Mouse (Mus musculus): ENCODE measurements at regions not wholly inside any gene's neighbourhood (a gene's known extent, or its start where the extent isn't known, plus 50 kb on each side); places are given as distances from the start of the nearest gene placed in this dataset.

GRCm38 (mm10) chr11:35003956-35004355, 117.1 kb upstream of the Slit3 start:
- ATAC-seq (replicated peaks; ENCODE audit: insufficient number of reproducible peaks, low FRiP score, low TSS enrichment, low read depth) = no peak
- Histone ChIP-seq H3K9me3 (replicated peaks; ENCODE audit: control insufficient read depth, low read length) (no peaks in the 10 kb centered on the region), H3K27me3 (ENCODE audit: control insufficient read depth, insufficient read depth, low read length) (no peaks in the 10 kb centered on the region; the same call in 1 of the 2 replicates), H3K4me2 (ENCODE audit: low read depth, low read length) (no peak overlapping the region), H3K9ac (replicated peaks; ENCODE audit: low read length) (no peak overlapping the region), H3K4me3 (ENCODE audit: low read depth, low read length) (no peak overlapping the region), H3K4me1 (ENCODE audit: control insufficient read depth, insufficient read depth, low read length) (peaks cover 2% of the 10 kb centered on the region; the same call in 1 of the 2 replicates), H3K36me3 (replicated peaks; ENCODE audit: control insufficient read depth, insufficient read depth, low read depth, low read length) (no peaks in the 10 kb centered on the region), H3K27ac (replicated peaks; ENCODE audit: low read depth, low read length) (no peak overlapping the region)
- WGBS = 30% methylated on average over 3 of the region's 3 CpGs
- no peak for DNase-seq (ENCODE audit: low spot score)

DNA sequence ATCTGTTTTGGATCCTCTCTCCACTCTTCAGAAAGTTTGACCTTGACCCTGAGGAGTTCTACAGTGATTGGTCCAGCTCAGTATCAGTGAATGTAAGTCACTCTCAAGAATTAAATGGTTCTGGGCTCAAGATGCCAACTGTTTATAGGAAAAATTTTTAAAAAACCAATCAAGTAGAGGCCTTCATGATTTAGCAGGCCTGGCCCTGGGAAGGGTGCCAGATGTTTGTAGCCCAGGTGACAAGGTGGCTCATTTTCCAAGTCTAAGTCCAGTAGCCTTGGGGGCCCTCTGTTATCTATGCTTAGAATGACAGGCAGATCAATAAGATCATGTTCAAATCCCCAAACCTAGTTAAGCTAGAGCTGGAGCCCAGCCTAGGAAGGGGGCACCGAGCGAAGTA, 123.1 kb upstream of the Slit3 start:
- 94% methylated on average over 2 of the region's 2 CpGs for WGBS
- H3K36me3 ChIP-seq (replicated peaks; ENCODE audit: control insufficient read depth, insufficient read depth, low read depth, low read length) = no peaks in the 10 kb centered on the region
- DNase-seq (ENCODE audit: low spot score) (no peak), ATAC-seq (replicated peaks; ENCODE audit: insufficient number of reproducible peaks, low FRiP score, low TSS enrichment, low read depth) (no peak)
- H3K9me3 ChIP-seq (replicated peaks; ENCODE audit: control insufficient read depth, low read length) = no peaks in the 10 kb centered on the region
- no peak overlapping the region for H3K4me3 ChIP-seq (ENCODE audit: low read depth, low read length)
- H3K27me3 ChIP-seq (ENCODE audit: control insufficient read depth, insufficient read depth, low read length) = no peaks in the 10 kb centered on the region
- H3K9ac ChIP-seq (replicated peaks; ENCODE audit: low read length) = no peak overlapping the region
- H3K27ac ChIP-seq (replicated peaks; ENCODE audit: low read depth, low read length) = no peak overlapping the region
- no peak overlapping the region for H3K4me2 ChIP-seq (ENCODE audit: low read depth, low read length)
- no peaks in the 10 kb centered on the region for H3K4me1 ChIP-seq (ENCODE audit: control insufficient read depth, insufficient read depth, low read length)

DNA sequence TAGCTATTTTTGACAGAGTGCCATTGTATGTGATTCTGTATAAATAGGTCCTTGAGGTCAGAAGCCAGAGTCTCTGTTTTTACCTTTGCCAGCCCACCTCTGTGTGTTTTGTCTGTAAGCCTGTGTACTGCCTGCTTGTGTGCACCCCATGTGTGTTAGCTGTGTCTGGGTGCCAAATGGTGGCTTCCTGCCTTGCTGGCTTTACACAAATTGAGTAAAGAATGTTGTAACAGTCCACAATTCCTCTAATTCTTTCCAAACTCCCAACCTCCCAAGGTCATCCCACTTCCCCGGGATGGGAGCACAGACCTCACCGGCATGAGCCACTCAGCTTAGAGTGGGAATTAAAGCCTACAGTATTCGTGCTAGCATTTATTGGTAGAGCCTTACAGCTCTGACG, 125.5 kb upstream of the Slit3 start:
- no peak overlapping the region for H3K27ac ChIP-seq (replicated peaks; ENCODE audit: low read depth, low read length)
- no peaks in the 10 kb centered on the region for H3K36me3 ChIP-seq (replicated peaks; ENCODE audit: control insufficient read depth, insufficient read depth, low read depth, low read length)
- no peak for ATAC-seq (replicated peaks; ENCODE audit: insufficient number of reproducible peaks, low FRiP score, low TSS enrichment, low read depth)
- no peaks in the 10 kb centered on the region for H3K27me3 ChIP-seq (ENCODE audit: control insufficient read depth, insufficient read depth, low read length)
- H3K4me3 ChIP-seq (ENCODE audit: low read depth, low read length) = no peak overlapping the region
- WGBS = 78% methylated on average over 4 of the region's 4 CpGs
- no peaks in the 10 kb centered on the region for H3K4me1 ChIP-seq (ENCODE audit: control insufficient read depth, insufficient read depth, low read length)
- no peak for DNase-seq (ENCODE audit: low spot score)
- H3K4me2 ChIP-seq (ENCODE audit: low read depth, low read length) = no peak overlapping the region
- no peak overlapping the region for H3K9ac ChIP-seq (replicated peaks; ENCODE audit: low read length)
- H3K9me3 ChIP-seq (replicated peaks; ENCODE audit: control insufficient read depth, low read length) = no peaks in the 10 kb centered on the region

GRCm38 (mm10) chr11:34982775-34983457, 138.1 kb upstream of the Slit3 start:
- DNase-seq (ENCODE audit: low spot score) (peak; percentile 38), ATAC-seq (replicated peaks; ENCODE audit: insufficient number of reproducible peaks, low FRiP score, low TSS enrichment, low read depth) (no peak)
- H3K4me2 ChIP-seq (ENCODE audit: low read depth, low read length) = no peak overlapping the region

DNA sequence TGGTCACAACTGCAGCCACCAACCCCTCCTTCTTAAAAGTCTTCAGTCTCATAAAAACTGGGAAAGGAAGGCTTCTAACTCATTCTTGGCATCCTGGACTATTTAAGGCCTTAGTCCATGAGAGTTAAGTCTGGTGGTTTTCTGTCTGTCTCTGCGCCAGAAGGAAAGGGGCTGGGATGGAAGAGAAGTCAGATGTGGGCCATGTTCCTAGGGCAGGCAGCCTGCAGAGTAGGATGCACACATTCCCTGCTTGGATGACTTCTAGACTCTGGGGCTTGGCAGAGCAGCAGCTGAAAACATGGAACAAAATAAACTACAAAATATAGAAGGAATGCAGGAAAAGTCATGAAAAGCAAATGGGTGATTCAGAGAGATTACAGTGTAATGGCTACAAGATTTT, 140.8 kb upstream of the Slit3 start:
- no peaks in the 10 kb centered on the region for H3K36me3 ChIP-seq (replicated peaks; ENCODE audit: control insufficient read depth, insufficient read depth, low read depth, low read length)
- 83% methylated on average over 1 of the region's 1 CpGs for WGBS
- H3K9ac ChIP-seq (replicated peaks; ENCODE audit: low read length) = no peak overlapping the region
- H3K4me1 ChIP-seq (ENCODE audit: control insufficient read depth, insufficient read depth, low read length) = no peaks in the 10 kb centered on the region
- ATAC-seq (replicated peaks; ENCODE audit: insufficient number of reproducible peaks, low FRiP score, low TSS enrichment, low read depth) (no peak), DNase-seq (ENCODE audit: low spot score) (no peak)
- H3K4me3 ChIP-seq (ENCODE audit: low read depth, low read length) = no peak overlapping the region
- H3K27ac ChIP-seq (replicated peaks; ENCODE audit: low read depth, low read length) = no peak overlapping the region
- no peaks in the 10 kb centered on the region for H3K9me3 ChIP-seq (replicated peaks; ENCODE audit: control insufficient read depth, low read length)
- no peaks in the 10 kb centered on the region for H3K27me3 ChIP-seq (ENCODE audit: control insufficient read depth, insufficient read depth, low read length)
- no peak overlapping the region for H3K4me2 ChIP-seq (ENCODE audit: low read depth, low read length)

More at GRCm38 (mm10) chr11:34982775-34983457, 138.1 kb upstream of the Slit3 start:
- H3K4me1 ChIP-seq (ENCODE audit: control insufficient read depth, insufficient read depth, low read length) = no peaks in the 10 kb centered on the region
- H3K9ac ChIP-seq (replicated peaks; ENCODE audit: low read length) = no peak overlapping the region
- no peak overlapping the region for H3K27ac ChIP-seq (replicated peaks; ENCODE audit: low read depth, low read length)
- no peaks in the 10 kb centered on the region for H3K9me3 ChIP-seq (replicated peaks; ENCODE audit: control insufficient read depth, low read length)
- H3K27me3 ChIP-seq (ENCODE audit: control insufficient read depth, insufficient read depth, low read length) = no peaks in the 10 kb centered on the region
- 57% methylated on average over 5 of the region's 5 CpGs for WGBS
- H3K36me3 ChIP-seq (replicated peaks; ENCODE audit: control insufficient read depth, insufficient read depth, low read depth, low read length) = no peaks in the 10 kb centered on the region
- H3K4me3 ChIP-seq (ENCODE audit: low read depth, low read length) = no peak overlapping the region

DNA sequence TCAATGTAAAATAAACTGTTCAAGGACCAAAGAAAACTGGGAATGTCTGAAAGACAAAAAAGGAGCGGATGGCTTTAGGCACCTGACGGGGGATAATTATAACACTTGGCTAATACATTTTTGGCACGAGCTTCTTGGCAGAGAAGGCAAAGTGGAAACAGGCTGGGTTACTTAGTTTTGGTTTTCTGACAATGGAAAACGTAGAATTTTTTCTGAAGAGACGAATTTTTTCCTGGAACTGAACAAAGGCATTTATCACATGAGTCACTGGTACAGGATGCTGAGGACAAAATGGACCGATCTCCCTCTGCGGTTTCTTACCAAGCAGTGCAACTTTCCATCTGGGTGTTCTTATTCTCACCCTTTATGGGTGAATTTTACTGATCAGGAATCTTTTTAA, 143.2 kb upstream of the Slit3 start:
- H3K27me3 ChIP-seq (ENCODE audit: control insufficient read depth, insufficient read depth, low read length) = no peaks in the 10 kb centered on the region
- no peak overlapping the region for H3K9ac ChIP-seq (replicated peaks; ENCODE audit: low read length)
- H3K4me2 ChIP-seq (ENCODE audit: low read depth, low read length) = no peak overlapping the region
- H3K4me1 ChIP-seq (ENCODE audit: control insufficient read depth, insufficient read depth, low read length) = no peaks in the 10 kb centered on the region
- DNase-seq (ENCODE audit: low spot score) = no peak
- H3K9me3 ChIP-seq (replicated peaks; ENCODE audit: control insufficient read depth, low read length) = no peaks in the 10 kb centered on the region
- H3K36me3 ChIP-seq (replicated peaks; ENCODE audit: control insufficient read depth, insufficient read depth, low read depth, low read length) = no peaks in the 10 kb centered on the region
- ATAC-seq (replicated peaks; ENCODE audit: insufficient number of reproducible peaks, low FRiP score, low TSS enrichment, low read depth) = no peak
- 87% methylated on average over 7 of the region's 7 CpGs for WGBS
- H3K27ac ChIP-seq (replicated peaks; ENCODE audit: low read depth, low read length) = no peak overlapping the region
- H3K4me3 ChIP-seq (ENCODE audit: low read depth, low read length) = no peak overlapping the region

DNA sequence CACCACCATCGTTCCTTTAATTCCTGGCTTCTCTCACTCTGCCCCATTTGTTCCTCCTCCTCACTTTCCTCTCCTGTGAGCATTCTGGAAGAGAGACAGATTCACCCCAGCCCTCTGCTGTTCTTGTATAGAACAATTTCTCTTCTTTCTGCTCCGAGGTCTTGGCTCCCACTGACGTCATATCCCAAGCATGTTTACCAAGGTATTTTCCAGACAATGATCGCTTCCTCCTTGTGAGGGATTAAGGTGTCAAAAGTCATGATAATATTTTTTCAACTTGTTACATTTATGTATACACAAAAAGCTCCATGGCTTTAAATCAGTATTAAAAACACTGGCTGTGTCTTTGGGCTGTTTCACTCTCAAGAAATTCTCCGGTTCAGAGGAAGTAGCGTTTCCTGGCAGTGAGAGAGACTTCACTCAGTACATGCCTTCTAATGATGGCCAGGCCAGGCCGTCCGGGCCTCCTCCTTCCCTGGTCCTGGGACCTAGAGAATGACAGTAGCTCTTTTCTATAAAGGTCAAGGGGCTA, 142.4 kb upstream of the Spdl1 start:
- Histone ChIP-seq H3K36me3 (replicated peaks; ENCODE audit: control insufficient read depth, insufficient read depth, low read depth, low read length) (no peaks in the 10 kb centered on the region), H3K27ac (replicated peaks; ENCODE audit: low read depth, low read length) (no peak overlapping the region), H3K4me3 (ENCODE audit: low read depth, low read length) (no peak overlapping the region), H3K9me3 (replicated peaks; ENCODE audit: control insufficient read depth, low read length) (no peaks in the 10 kb centered on the region), H3K4me1 (ENCODE audit: control insufficient read depth, insufficient read depth, low read length) (no peaks in the 10 kb centered on the region), H3K4me2 (ENCODE audit: low read depth, low read length) (no peak overlapping the region), H3K27me3 (ENCODE audit: control insufficient read depth, insufficient read depth, low read length) (no peaks in the 10 kb centered on the region), H3K9ac (replicated peaks; ENCODE audit: low read length) (no peak overlapping the region)
- WGBS = 51% methylated on average over 8 of the region's 8 CpGs
- ATAC-seq (replicated peaks; ENCODE audit: insufficient number of reproducible peaks, low FRiP score, low TSS enrichment, low read depth) = no peak
- peak; percentile 38 for DNase-seq (ENCODE audit: low spot score)

DNA sequence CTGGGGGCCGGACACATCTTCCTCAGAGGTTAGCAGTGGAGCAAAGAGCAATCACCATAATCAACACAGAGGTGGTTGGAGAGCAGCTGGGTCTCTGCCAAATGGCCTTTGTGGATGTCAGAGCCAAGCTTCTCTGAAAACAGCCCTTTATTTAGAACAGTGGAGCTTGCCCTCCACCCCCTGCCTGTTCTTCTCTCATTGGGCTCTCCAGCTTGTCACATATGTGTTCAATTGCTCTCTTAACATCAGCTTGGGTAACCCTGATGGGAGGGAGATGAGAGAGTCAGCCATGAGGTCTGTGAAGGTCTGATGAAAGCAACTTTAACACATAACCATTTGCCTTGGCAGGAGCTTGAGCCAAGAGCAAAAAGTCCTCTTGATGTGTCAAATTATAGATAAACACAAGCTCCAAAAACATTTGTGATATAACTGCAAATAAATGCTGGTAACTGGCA, 140.1 kb upstream of the Spdl1 start:
- H3K27me3 ChIP-seq (ENCODE audit: control insufficient read depth, insufficient read depth, low read length) = no peaks in the 10 kb centered on the region
- 54% methylated on average over 1 of the region's 1 CpGs for WGBS

More for the DNA sequence above, 140.1 kb upstream of the Spdl1 start:
- H3K4me1 ChIP-seq (ENCODE audit: control insufficient read depth, insufficient read depth, low read length) = no peaks in the 10 kb centered on the region
- no peak overlapping the region for H3K27ac ChIP-seq (replicated peaks; ENCODE audit: low read depth, low read length)
- no peak overlapping the region for H3K4me3 ChIP-seq (ENCODE audit: low read depth, low read length)
- DNase-seq (ENCODE audit: low spot score) = no peak
- H3K9me3 ChIP-seq (replicated peaks; ENCODE audit: control insufficient read depth, low read length) = no peaks in the 10 kb centered on the region
- H3K36me3 ChIP-seq (replicated peaks; ENCODE audit: control insufficient read depth, insufficient read depth, low read depth, low read length) = no peaks in the 10 kb centered on the region
- H3K9ac ChIP-seq (replicated peaks; ENCODE audit: low read length) = no peak overlapping the region
- H3K4me2 ChIP-seq (ENCODE audit: low read depth, low read length) = no peak overlapping the region
- ATAC-seq (replicated peaks; ENCODE audit: insufficient number of reproducible peaks, low FRiP score, low TSS enrichment, low read depth) = no peak
